Mouse (Mus musculus) natural killer cell, adult 2 months (primary cell): Measurements from ENCODE around the gene Baiap2.

ENCODE experiments used
- DNase-seq, 2 experiments: peaks; one replicate each; pipeline ENCODE4 v3.0.0; 2022; ENCODE audit warnings: low spot score in 2 of 2

Gene Baiap2

DNA sequence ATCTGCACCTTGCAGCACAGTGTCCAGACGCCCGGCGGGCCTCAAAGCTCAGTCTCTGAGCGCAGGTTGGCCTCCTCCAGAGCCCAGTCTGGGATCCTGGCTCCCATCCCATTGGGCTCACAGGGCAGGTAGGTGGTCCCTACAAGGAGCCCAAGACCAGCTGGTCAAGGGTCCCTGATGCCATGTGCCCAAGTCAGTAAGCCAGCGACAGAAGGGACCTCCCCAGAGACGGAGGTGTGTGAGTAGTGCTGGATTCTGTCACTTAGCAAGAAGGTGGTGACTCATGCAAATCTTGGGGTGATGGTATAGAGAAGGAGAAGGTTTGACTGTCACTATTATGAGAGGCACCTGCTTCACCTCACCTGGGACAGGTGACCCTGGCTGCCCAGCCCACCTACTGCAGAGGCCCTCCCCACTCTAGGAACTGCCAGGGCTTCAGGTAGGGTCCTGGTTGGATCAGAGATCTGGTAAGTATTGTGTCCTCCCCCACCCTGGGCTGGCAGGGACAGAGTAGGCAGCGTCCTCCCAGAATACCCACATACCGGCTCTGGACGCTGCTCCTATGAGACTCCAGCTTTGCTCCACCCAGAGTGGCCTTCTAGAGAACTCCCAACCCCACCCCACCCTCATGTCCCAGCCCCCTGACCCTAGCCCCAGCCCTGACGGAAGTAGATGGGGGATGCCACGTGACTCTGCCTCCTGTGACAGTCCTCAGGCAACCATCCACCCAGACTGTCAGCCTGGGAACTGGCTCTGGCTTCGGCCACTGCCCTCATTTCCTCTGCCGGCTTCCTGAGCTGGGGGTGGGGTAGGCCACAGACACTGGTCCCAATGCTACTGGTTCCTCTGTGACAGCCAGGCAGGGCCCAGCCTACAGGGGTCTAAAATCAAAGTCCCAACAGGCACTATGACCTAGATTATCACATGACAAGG is 98.9 kb downstream of the Baiap2 start:
- peak in 1 of 2 experiments; percentile 25 for DNase-seq

DNA sequence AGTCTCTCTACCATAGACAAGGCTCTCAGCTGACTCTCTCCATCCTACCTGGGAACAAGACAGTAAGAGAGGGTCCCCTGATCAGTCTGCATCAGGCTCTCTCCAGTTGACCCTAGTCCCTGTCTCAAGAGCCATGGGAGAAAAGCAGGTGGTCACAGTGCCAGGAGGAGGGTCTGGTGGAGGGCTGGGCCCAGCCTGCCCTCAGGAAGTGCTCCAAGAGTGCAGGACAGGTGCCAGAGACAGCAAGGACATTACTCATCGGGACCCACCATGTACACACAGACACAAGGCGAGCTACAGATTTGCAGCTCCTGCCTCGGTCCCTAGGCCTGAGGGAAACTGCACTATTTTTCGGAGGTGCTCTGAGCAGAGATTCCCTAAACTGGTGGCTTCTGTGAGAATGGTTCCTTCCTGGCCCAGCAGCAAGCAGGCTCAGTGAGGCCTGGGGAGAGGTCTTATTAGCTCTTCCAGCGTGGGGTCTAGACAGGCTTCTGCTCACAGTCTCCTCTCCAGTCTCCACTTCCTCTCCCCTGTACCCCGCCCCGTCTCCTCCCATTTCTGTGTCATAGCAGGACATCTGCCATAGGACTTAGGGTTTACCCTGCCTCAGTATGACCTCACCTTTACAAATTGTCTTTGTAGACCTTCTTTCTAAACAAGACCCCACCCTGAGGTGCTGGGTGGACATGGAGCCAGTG is 99.7 kb downstream of the Baiap2 start:
- no peak for DNase-seq

DNA sequence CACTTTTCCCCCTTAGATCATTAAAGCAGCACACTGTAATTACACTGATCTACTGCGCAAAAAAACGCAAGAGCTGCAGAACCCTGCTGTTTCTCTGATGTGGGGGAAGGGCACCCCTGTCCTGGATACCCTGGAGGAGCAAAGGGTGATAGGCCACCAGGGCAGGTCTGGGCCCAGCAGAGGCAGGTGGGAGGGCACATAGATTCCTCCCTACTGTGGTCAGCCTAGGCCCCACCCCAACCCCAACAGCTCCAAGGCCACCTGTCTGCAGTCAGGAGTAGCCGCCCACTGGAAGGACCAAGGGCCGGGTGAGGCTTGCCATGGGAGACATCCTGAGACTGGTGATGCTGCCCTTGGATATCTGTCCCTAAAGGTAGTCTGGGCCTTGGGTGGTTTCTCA is 102.8 kb downstream of the Baiap2 start:
- no peak for DNase-seq

DNA sequence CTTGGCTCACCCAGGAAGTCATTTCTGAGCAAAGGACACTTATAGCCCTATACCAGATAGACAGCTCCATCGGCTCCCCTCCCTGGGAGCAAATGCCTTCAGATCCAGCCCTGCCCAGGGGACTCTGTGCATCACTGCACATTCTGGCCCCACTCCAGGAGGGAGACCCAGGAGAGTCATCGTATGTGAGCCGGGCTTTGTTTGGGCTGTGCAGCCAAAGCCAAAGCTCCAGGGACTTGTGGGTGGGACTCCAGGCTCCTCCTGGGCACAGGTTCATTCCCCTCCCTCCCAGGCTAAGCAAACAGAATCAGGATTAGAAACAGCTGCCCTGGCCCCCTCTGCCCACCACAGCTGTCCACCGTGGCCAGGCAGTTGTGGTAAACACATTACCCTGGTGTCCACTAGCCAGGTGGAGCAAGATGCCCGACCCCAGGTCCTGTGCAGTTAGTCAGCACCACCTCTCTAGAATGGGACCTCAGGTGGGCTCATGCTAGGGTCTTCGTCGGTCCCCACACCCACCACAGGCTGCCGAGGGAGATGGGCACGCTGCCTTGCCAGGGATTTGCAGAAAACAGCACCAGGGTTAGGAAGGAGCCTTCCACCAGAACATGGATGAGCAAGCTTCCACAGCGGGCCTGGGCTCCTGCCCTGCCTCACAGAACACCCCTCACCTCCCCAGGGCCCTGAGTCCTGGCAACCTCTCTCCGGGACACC is 103.4 kb downstream of the Baiap2 start:
- DNase-seq: no peak

DNA sequence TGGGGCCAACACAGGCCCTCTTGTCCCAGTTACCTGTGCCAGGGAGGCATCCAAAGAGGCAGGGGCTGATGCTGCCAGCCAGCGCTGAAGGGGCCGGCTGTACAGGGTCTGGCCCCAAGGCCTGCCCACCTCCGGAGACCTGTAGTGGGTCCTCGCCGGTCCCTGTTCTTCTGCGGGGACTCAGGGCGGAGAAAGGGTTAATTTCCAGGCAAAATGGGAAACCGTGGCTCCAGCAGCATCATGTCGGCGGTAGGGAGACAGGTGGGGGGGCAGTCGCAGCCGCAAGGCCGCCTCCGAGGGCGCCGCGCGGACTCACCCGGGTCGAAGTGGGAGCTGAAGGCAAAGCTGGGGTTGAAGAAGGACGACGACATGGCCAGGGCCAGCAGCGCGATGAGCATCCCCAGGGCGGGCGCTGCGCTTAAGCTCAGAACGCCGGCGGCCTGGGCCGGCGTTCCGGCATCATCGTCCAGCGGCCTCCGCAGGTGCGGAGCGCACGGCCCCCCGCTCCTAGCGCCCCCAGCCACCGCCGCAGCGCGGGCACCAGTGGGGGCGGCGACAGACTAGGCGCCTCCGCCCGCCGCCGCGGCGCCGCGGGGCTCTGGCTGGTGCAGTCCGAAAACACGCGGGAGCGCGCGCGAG is 104.1 kb downstream of the Baiap2 start, which contains the start of gene Aatk:
Aatk (minus strand) TSS at position 615 of the 639 bp plus-strand sequence.
- DNase-seq: no peak

DNA sequence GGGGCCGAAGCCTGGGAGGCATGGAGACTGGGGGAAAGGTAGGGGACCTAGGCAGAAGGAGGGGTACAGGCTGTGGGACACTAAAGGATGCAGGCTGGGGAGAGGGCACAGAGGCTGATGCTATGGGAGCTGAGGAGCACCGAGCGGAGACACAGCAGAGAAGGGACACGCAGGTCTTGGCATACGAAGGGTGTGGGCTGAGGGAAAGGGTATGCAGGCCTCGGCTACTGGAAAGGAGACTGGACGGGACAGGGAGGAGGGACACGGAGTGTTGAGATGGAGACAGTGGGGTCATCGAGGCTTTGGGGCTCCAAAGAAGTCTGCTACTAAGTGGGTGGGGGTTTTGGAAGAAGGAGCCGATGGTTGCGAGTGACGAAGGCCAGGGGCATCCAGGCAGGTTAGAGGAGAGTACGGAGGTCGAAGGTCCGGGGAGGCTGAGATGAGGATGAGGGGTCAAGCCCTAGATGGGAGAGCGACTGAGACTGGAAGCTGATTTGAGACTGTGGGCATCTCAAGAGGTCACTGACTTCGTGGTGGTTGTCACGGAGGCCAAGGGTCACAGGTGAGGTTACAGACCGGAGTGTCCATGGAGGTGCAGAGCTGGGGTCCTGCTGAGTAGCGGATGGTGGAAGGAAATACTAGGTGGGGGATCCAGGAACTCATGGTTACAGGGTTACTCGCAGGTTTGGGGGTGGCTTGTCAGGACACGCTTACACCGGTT is 105.1 kb downstream of the Baiap2 start:
- DNase-seq: no peak

DNA sequence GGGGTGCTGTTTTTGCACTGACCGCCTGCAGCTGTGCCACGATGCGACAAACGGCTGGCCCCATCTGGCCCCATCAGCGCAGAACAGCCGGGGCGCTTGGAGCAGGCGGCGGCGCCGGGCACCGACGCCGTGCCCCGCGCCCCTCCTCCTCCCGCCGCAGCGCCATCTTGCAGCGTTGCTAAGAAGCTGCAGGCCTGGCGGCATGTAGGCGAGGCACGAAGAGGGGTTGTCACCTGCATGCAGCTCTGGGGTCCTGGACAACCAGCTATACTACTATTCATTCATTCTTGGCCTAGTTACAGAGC is 105.6 kb downstream of the Baiap2 start:
- no peak for DNase-seq

DNA sequence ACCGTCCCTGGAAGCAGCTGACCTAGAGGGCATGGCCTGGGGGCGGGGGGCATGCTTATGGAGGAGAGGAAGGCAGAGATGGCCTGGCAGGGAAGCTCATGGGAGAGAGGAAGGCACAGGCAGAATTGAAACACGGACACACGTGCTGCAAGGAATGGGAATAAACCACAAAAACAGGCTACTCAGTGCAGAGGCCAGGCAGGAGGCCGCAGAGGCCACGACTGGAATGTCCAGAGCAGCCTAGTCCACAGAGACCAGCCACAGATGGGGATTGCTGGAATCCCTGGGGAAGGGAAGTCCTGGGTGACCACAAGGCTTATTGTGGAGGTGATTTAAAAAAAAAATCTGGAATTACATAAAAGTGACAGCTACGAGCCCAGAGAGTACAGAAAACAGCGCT is 106.5 kb downstream of the Baiap2 start:
- no peak for DNase-seq

DNA sequence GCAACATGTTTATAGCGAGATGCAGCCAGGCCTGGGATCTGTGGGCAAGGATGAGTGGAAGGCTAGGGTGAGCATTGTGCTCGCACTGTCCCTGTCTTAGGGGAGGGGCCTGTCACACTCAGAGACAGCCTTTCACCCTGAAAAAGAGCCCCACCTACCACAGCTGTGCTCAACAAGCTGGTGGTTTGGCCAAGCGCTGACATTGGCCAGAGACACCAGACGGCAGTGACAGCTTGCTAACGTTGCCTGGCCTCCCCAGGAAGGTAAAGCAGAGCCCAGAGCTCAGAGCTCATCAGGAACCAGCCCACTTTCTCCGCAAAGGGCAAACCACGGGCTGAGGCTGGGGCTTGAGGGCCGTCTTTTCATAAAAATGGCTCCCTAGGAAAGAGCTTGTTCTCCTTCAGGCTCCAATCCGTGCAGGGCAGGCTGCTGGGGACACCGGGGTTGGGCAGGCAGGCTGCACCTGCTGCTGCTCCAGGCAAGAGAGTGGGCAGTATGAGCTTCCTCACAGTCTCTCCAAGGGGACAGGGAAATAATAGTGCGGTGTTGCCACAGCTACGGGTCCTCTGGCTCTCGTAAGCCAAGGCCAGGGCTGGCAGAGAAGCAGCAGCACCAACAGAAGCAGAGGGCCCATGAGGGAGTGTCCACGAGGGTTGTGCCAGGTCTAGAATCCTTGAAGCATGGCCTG is 108.7 kb downstream of the Baiap2 start:
- no peak for DNase-seq

DNA sequence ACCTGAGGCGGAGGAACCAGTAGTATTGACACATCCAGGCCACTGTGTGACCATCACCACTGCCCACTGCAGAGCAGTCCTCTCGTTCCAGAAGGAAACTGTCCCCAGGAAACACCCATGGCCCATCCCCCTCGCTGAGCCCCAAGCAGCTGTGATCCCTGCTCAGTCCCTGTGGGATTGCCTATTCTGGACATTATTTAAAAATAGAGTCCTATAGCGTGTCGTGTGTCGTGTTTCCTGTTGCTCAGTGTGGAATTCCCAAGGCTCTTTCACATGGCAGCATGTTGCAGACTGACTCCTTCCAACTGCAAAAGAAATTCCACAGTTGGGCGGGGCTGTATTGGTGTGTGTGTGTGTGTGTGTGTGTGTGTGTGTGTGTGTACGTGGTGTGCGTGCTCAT is 109.7 kb downstream of the Baiap2 start:
- no peak for DNase-seq

DNA sequence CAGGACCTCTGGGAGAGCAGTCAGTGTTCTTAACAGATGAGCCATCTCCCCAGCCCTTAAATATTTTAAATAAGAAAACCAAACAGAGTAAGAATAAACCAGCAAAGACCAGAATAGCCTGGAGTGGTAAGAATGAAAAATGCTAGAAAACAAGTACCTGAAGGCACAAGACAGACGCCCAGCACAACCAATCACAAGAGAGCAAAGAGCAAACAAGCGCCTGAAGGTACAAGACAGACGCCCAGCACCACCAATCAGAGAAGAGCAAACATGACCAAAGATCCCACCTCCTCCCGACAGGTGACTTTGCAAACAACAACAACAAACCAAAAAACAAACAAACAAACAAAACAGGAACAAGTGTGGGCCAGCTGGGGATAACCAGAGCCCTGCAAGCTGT is 111.3 kb downstream of the Baiap2 start:
- DNase-seq: no peak

DNA sequence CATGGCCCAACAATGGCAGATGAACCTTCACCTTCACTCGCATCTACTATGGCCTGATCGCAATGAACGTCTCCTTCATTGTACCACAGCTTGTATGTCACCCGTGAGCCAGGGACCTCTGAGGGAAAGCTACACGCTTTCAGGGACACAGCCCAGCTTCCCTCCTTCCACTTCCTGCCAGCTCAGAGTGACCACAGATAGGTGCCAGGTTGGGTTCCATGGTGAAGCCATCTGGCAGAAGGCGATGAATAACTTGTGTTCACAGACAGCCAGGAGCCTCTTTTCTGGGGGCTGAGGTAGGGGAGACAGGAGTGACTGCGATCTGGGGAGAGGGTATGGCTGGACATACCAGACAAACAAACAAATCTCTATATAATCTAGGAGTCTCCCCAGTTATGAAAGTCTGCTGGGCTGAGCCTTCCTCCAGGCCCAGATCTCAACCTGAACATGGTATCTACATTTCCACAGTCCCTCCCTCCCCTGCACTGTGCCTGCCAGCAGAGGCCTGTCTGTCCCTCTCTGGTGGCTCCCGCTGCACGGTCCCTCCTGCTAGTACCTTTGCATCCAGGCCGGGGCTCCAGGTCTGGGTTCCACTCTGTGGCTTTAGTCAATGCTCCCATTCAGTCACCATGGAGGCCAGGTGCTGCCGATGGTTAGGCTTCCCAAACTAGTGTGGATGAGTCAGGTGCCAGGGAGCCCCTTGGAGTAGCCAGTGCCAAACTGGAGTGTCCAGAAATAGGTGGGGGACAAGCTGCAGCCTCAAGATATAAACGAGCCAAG is 113.6 kb downstream of the Baiap2 start:
- DNase-seq: no peak
